Mouse (Mus musculus) small intestine, adult 2 months (tissue): ENCODE data around the gene Tmod4. TPM values are rescaled to one million over a fixed set of nuclear protein-coding genes. Genes with fewer than 3 reads are reported as not detected.

Source experiments
- H3K27ac ChIP-seq: fragments of 200-500 bp; 2 replicates; pipeline ENCODE4 v1.5.1; 2012; ENCODE audit warnings: low read depth, low read length, control low read depth, inconsistent platforms; ENCODE audit not compliant: insufficient read depth
- H3K27me3 ChIP-seq: fragments of 200-500 bp; 2 replicates; pipeline ENCODE4 v1.6.1; 2012; ENCODE audit warnings: mild to moderate bottlenecking, moderate library complexity, low read length, inconsistent platforms; ENCODE audit not compliant: control insufficient read depth, insufficient read depth
- H3K36me3 ChIP-seq: fragments of 200-500 bp; 2 replicates; pipeline ENCODE4 v1.6.1; 2012; ENCODE audit warnings: mild to moderate bottlenecking, low read length, control low read depth, inconsistent platforms; ENCODE audit not compliant: control insufficient read depth, insufficient read depth
- H3K4me1 ChIP-seq: fragments of 200-500 bp; 2 replicates; pipeline ENCODE4 v1.6.1; 2012; ENCODE audit warnings: low read length, inconsistent platforms, mixed read lengths; ENCODE audit not compliant: control insufficient read depth, insufficient read depth, insufficient read length
- H3K4me3 ChIP-seq: fragments of 200-500 bp; 2 replicates; pipeline ENCODE4 v1.5.1; 2012; ENCODE audit warnings: low read depth, mild to moderate bottlenecking, control low read depth, inconsistent platforms, low read length, moderate library complexity
- CTCF ChIP-seq: fragments of 200-500 bp; IDR thresholded peaks from 2 replicates; pipeline ENCODE4 v1.5.1; 2012; ENCODE audit warnings: low read depth, mild to moderate bottlenecking, control low read depth, inconsistent platforms, low read length, moderate library complexity, mixed read lengths; ENCODE audit not compliant: insufficient replicate concordance, insufficient read length; ENCODE audit errors: extremely low read depth
- POLR2A ChIP-seq: fragments of 200-500 bp; IDR thresholded peaks from 2 replicates; pipeline ENCODE4 v1.6.1; 2012; ENCODE audit warnings: low read depth, mild to moderate bottlenecking, control low read depth, inconsistent platforms, low read length, moderate library complexity
- WGBS: fragments of 180-500 bp; shearing (Covaris S2); methylation state at CpG from one replicate; pipeline ENCODE4 v1.1.7; 2018; 5-methylcytosine and 5-hydroxymethylcytosine counted together
- polyA plus RNA-seq: library from polyadenylated mRNA; depleted of rRNA; stranded (reverse); fragments of >200 nt; gene quantifications from 2 replicates; pipeline ENCODE4 v1.2.3, GENCODE M21; 2012

Tmod4 gene
- polyA plus RNA-seq, 1 experiment = 0.84 TPM

DNA sequence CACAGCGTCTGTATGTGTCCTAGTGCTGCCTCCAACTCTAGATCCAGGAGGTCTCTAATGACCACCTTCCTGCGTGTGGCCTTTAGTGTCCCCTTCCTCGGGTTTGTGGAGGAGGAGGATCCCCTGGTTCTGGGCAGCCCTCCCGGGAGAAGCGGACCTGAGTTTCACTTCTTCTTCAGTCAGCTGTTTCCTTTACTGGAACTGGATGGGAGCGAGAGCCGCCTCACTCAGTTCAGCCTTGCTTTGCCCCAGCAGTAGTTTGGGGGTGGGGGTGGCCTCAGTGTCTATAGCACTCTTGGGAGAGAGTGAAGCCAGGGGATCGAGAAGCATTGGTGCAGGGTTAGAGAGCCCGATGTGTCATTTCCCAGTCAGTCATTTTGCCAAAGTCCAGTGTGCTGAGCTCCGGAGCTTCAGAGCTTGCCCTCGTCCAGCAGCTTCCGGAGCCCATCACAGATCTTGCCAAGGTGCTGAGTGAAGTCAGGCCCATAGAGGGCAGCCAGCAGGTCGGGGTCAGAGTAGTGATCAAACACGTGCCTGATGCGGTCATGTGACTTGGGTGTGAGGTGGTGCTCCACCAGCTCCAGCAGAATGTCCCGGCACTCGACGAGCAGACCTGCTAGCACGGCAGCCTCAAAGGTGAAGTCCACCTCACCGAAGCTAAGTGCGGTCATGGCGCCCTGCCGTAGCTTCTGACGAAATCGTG lies 15.5 kb downstream of the Tmod4 start:
- Histone ChIP-seq H3K27me3 (no peaks in the 10 kb centered on the region), H3K36me3 (peaks cover 17% of the 10 kb centered on the region), H3K4me3 (no peak overlapping the region; the same call in 1 of the 2 replicates), H3K4me1 (peaks cover 6% of the 10 kb centered on the region), H3K27ac (no peak overlapping the region)
- no peak for TF ChIP-seq CTCF
- no peak for TF ChIP-seq POLR2A
- 78% methylated on average over 25 of the region's 25 CpGs for WGBS

DNA sequence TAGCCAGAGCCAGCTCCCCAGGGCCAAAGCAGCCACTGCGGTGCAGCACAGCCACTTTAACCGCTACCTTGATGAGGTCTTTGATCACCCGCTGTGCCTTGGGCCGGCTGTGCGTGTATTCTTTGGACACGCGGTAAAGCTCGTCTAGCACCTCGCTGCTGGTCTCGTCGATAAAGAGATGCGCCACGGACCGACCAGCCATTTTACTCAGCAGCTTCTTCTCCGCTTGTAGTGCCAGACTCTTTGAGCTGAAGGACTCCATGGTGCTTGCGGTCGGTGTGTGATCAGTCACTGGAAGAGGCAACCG lies 16.0 kb downstream of the Tmod4 start:
- Histone ChIP-seq H3K27ac (no peak overlapping the region), H3K4me3 (0 out of 2 replicates have a peak overlapping the region, but pooled peaks have one; percentile 1), H3K27me3 (no peaks in the 10 kb centered on the region), H3K4me1 (peaks cover 6% of the 10 kb centered on the region), H3K36me3 (peaks cover 17% of the 10 kb centered on the region)
- no peak for TF ChIP-seq CTCF
- TF ChIP-seq POLR2A = no peak
- 84% methylated on average over 18 of the region's 18 CpGs for WGBS

DNA sequence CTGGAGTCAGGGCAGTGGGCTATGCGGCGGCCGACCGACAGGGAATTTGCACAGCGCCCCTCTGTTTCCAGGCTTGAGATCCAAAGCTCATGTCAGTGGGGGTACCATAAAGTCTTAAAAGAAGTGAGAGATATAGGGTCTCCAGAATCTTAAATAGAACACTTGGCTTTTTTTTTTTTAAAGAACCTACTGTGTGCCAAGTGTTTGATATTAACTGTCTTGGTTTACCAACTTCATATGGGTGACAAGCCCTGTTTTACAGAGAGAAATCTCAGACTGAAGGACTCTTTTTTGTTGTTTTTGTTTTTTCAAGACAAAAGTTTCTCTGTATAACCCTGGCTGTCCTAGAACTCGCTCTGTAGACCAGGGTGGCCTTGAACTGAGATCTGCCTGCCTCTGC lies 16.5 kb downstream of the Tmod4 start:
- H3K4me1 ChIP-seq = peaks cover 6% of the 10 kb centered on the region
- peaks cover 17% of the 10 kb centered on the region for H3K36me3 ChIP-seq
- 93% methylated on average over 6 of the region's 6 CpGs for WGBS
- TF ChIP-seq POLR2A = no peak
- no peak for TF ChIP-seq CTCF
- H3K27ac ChIP-seq = 0 out of 2 replicates have a peak overlapping the region, but pooled peaks have one; percentile 10
- 0 out of 2 replicates have a peak overlapping the region, but pooled peaks have one; percentile 8 for H3K4me3 ChIP-seq
- H3K27me3 ChIP-seq = no peaks in the 10 kb centered on the region

DNA sequence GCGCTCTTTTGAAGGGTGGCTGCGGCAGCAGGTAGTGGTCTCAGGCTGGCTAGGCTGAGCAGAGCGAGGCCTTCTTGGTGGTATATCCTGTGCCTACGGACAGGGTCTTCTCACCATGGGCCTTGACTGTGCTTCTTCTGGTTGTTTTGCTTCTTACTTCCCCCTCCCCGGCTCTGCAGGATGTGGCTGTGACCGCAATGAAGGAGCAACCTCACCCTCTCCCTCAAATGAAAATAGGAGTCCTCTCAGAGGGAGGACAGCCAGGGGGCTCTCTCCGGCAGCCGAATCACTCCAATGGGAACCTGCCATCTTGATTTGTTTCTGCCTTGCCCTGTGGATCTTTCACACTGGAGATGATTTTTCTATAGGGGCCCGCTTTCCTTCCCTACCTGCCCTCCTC lies 17.2 kb downstream of the Tmod4 start:
- no peak for TF ChIP-seq CTCF
- no peak for TF ChIP-seq POLR2A
- no peaks in the 10 kb centered on the region for H3K27me3 ChIP-seq
- peak overlapping the region; percentile 50 for H3K4me3 ChIP-seq
- H3K4me1 ChIP-seq = peaks cover 4% of the 10 kb centered on the region
- 85% methylated on average over 9 of the region's 9 CpGs for WGBS
- H3K27ac ChIP-seq = peak overlapping the region; percentile 74
- H3K36me3 ChIP-seq = peaks cover 17% of the 10 kb centered on the region

DNA sequence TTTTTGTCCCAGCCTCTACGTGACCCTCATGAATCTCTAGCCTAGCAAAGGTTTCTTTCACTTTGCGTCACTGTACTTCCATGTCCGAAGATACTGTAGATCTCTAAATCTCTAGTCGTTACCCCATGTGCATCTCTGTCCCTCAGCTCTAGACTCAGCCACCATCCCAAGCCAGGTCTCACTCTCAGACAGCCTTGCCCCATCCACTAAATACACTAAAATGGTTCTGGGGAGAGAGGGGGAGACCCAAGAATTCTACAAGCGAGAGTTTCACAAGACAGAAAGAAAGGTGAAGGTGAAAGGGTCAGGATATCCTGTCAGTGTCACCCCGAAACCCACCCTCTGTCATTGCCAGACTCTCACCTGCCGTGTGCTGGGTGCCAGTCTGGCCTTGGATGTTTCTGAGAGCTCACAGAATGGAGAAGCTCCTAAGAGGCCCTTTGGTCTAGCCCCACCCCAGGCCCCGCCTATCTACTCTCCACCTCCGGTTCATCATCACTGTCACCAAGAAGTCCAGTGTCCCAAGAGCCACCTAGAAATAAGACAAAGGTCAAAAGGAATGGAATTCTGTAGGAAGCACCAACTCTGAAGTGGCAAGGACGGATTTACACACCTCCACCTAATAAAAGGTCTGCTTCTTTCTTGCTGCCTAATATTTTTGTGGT lies 17.8 kb downstream of the Tmod4 start, which contains the start of gene Tnfaip8l2:
Tnfaip8l2 (minus strand) TSS at position 409 of the 665 bp plus-strand sequence.
- Histone ChIP-seq H3K27me3 (no peaks in the 10 kb centered on the region), H3K36me3 (peaks cover 17% of the 10 kb centered on the region), H3K27ac (peak within 1 kb of the TSS; percentile 74), H3K4me1 (peaks cover 4% of the 10 kb centered on the region), H3K4me3 (peak within 1 kb of the TSS; percentile 50)
- WGBS = 65% methylated on average over 10 of the region's 10 CpGs
- TF ChIP-seq CTCF = no peak
- peak; percentile 58; the same call in 1 of the 2 replicates for TF ChIP-seq POLR2A

DNA sequence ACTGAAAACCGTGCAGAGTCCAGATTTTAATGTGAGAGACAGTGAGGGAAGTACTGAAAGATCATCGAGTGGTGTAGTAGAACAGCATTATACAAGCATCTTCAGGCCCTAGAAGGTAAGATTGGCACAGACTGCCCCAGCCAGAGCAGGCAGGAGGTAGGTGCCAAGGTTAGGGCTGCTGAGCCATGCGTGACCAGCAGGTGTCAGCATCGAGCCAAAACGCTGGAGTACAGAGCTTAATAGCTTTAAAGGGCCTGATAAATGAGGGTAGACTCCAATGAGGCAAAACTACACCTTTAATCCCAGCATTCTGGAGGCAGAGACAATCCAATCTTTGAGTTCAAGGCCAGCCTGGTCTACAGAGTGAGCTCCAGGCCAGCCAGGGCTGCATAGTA lies 18.3 kb downstream of the Tmod4 start:
- Histone ChIP-seq H3K27me3 (no peaks in the 10 kb centered on the region), H3K4me3 (no peak overlapping the region), H3K27ac (peak overlapping the region; percentile 74), H3K4me1 (peaks cover 4% of the 10 kb centered on the region), H3K36me3 (peaks cover 17% of the 10 kb centered on the region)
- WGBS = 7% methylated on average over 5 of the region's 5 CpGs
- no peak for TF ChIP-seq POLR2A
- TF ChIP-seq CTCF = peak; percentile 92; the same call in 1 of the 2 replicates

DNA sequence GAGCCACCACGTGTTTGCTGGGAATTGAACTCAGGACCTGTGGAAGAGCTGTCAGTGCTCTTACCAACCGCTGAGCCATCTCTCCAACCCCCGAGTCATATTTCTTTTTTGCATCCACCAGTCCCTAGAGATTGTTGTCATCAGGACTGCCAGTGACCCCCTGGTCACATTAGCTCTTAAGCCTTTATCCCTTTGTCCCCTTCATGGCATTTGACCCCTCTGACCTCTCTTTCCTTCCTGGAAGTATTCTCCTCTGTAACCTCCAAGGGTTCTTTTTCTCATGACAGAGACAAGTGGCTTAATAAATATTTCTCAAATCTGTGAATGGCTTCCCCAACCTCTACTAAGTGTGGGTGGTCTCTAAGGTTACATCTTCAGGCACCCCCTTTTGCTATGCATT lies 23.6 kb downstream of the Tmod4 start:
- WGBS = 78% methylated on average over 3 of the region's 3 CpGs

More for the DNA sequence above, 23.6 kb downstream of the Tmod4 start:
- no peak overlapping the region for H3K4me3 ChIP-seq
- H3K36me3 ChIP-seq = no peaks in the 10 kb centered on the region
- H3K27me3 ChIP-seq = no peaks in the 10 kb centered on the region
- H3K4me1 ChIP-seq = no peaks in the 10 kb centered on the region
- no peak for TF ChIP-seq POLR2A
- TF ChIP-seq CTCF = no peak
- H3K27ac ChIP-seq = no peak overlapping the region
